Mouse (Mus musculus) layer of hippocampus, postnatal 10 days (tissue): ENCODE measurements around the gene Lats2. TPM values are rescaled to one million over a fixed set of nuclear protein-coding genes. Genes with fewer than 3 reads are reported as not detected.

ENCODE experiments used
- DNase-seq, 2 experiments: peaks; one replicate each; pipeline ENCODE4 v3.0.0; 2021; ENCODE audit warnings: low spot score in 2 of 2
- total RNA-seq, 2 experiments: library from RNA; stranded (reverse); gene quantifications; 2 replicates each; pipeline ENCODE4 v1.2.3; 2021

Gene Lats2
- total RNA-seq, 2 experiments from 2014 or later, result 20.7 to 25.5 TPM

- no peak for DNase-seq
Observed at GRCm38 (mm10) chr14:57740651-57741050, 17.5 kb downstream of the Lats2 start.

- no peak for DNase-seq
Observed at GRCm38 (mm10) chr14:57737089-57737488, 21.1 kb downstream of the Lats2 start.

GRCm38 (mm10) chr14:57736141-57736540 lies 22.0 kb downstream of the Lats2 start:
- DNase-seq, result no peak

- no peak for DNase-seq
Observed at GRCm38 (mm10) chr14:57732668-57733293, 25.4 kb downstream of the Lats2 start.

GRCm38 (mm10) chr14:57730527-57730926 lies 27.7 kb downstream of the Lats2 start:
- DNase-seq, result no peak

- DNase-seq, result no peak
Observed at GRCm38 (mm10) chr14:57729975-57730499, 28.2 kb downstream of the Lats2 start.

- no peak for DNase-seq
Observed at GRCm38 (mm10) chr14:57729364-57729763, 28.8 kb downstream of the Lats2 start.

GRCm38 (mm10) chr14:57726172-57726571 lies 32.0 kb downstream of the Lats2 start:
- no peak for DNase-seq

GRCm38 (mm10) chr14:57724473-57724872 lies 33.7 kb downstream of the Lats2 start:
- DNase-seq, result peak; percentile 31 to 36

- no peak for DNase-seq
Observed at GRCm38 (mm10) chr14:57718245-57718644, 39.9 kb downstream of the Lats2 start.

- DNase-seq, result no peak
Observed at GRCm38 (mm10) chr14:57716601-57717245, 41.5 kb downstream of the Lats2 start.

- DNase-seq, result no peak
Observed at GRCm38 (mm10) chr14:57712884-57713283, 45.3 kb downstream of the Lats2 start.

- no peak for DNase-seq
Observed at GRCm38 (mm10) chr14:57711059-57711458, 47.1 kb downstream of the Lats2 start.

- no peak for DNase-seq
Observed at GRCm38 (mm10) chr14:57709171-57709570, 49.0 kb downstream of the Lats2 start.

- DNase-seq, result no peak
Observed at GRCm38 (mm10) chr14:57708580-57708979, 49.6 kb downstream of the Lats2 start.

- DNase-seq, result peak; percentile 46 to 52
Observed at GRCm38 (mm10) chr14:57707100-57707893, 50.9 kb downstream of the Lats2 start.

GRCm38 (mm10) chr14:57706760-57707099 lies 51.5 kb downstream of the Lats2 start:
- DNase-seq, result peak in 1 of 2 experiments; percentile 37

- DNase-seq, result no peak
Observed at GRCm38 (mm10) chr14:57705759-57706158, 52.4 kb downstream of the Lats2 start.

- DNase-seq, result no peak
Observed at GRCm38 (mm10) chr14:57705075-57705474, 53.1 kb downstream of the Lats2 start.

GRCm38 (mm10) chr14:57701915-57702477 lies 56.2 kb downstream of the Lats2 start:
- DNase-seq, result peak in 1 of 2 experiments; percentile 25

- DNase-seq, result no peak
Observed at GRCm38 (mm10) chr14:57699461-57699970, 58.7 kb downstream of the Lats2 start.
